Mouse (Mus musculus): ENCODE data around the gene Olfr1510. TPM values are rescaled to one million over a fixed set of nuclear protein-coding genes. Genes with fewer than 3 reads are reported as not detected.
"Not testable (repeated sequence)": the region's sequence is repeated elsewhere in the genome, so short reads cannot be mapped to it uniquely, and the experiment has no call there.

Gene Olfr1510
- not detected for polyA plus RNA-seq (2017; shearing (Covaris generic))

DNA sequence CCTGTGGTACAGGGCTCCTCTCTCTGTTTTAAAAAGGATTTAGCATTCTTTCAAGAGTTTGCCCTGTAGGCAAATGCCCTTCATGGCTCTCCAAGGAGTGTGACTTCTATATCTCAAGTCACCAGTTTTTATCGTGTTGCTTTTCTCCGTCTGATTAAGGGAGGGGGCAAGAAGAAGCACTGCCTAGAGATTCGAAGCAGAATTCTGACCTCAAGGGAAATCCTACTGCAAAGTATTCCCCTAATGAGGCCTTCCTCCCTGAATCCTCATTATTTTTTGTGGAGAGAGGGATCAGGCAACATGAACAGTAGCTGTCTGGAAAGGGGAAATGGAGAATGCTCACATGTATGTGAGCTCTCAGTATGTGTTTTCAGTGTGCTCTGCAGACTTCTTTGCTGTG is at the start of gene Olfr1510:
Gene Olfr1510 (minus strand): TSS at position 101 of the 400 bp plus-strand sequence.
- ATAC-seq: no peak

DNA sequence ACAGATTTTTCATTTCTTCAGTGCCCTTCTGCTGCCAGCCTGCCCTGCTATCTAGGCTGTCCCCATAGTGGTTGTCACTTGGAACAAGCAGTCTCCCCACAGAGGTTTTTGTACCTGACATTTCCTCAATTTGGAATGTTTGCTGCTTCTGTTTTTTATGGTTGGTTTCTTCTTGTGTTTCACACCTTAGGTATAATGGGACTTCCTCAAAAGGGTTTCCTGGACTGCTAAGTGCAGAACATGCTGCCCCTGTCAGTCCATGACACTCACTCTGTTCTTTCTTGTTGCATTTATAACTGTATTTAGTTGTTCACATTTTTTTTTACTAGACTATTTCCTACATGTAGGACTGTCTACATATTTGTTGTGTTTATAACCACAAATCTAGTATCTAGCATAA is 47.8 kb upstream of the Olfr1510 start:
- no peak for ATAC-seq

DNA sequence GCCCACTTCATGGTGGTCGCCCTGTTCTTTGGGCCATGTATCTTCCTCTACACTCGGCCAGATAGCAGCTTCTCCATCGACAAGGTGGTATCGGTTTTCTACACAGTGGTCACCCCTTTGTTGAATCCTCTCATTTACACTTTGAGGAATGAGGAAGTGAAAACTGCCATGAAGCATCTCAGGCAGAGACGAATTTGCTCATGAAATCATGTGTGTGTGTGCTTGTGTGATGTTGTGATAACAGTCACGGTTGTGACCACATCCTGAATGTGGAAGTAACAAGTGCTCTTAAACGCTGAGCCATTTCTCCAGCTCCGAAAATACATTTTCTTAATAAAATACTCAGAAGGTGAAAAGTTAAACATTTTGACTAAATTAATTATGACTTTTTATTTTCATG is 37.0 kb upstream of the Olfr1510 start:
- no peak for ATAC-seq

DNA sequence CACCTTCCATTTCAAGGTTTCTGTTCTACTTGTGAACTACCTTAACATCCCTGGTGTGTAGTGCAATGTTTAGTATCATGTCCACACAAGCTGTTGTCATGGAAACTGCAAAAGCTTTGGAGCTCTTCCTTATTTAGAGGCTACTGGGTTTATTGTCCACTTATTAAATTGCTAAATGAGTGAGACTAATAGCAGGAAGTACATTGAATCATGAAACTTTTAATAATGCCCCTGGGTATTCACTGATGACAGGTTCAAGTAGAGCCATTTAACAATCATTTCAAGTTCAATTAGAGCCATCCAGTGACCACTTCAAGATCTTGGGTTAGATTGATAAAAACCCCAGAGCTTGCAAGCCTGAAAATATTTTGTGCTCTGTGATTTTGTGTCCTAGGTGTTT is 28.5 kb upstream of the Olfr1510 start, which contains the start of gene Olfr1509:
Gene Olfr1509 (plus strand): TSS at position 301 of the 400 bp plus-strand sequence.
- ATAC-seq: no peak

DNA sequence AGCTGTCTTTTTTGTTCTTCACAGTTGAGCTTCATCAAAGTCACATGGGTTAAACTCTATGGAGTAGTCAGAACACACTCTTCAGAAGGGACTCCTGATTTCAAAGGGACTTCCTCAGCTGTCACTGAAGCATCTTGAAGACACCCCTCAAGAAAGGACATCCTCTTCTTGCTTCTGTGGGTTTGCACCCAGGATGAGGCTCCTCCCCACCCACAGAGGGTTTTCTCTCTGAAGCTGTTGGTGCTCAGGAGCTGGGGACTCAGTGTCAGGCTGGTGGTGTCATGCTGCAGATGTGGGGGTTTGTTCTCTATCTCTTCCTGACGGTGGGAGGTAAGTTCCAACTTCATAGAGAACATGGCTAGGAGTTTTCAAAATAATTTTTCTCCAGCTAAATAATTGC is 13.5 kb upstream of the Olfr1510 start:
- ATAC-seq: no peak

DNA sequence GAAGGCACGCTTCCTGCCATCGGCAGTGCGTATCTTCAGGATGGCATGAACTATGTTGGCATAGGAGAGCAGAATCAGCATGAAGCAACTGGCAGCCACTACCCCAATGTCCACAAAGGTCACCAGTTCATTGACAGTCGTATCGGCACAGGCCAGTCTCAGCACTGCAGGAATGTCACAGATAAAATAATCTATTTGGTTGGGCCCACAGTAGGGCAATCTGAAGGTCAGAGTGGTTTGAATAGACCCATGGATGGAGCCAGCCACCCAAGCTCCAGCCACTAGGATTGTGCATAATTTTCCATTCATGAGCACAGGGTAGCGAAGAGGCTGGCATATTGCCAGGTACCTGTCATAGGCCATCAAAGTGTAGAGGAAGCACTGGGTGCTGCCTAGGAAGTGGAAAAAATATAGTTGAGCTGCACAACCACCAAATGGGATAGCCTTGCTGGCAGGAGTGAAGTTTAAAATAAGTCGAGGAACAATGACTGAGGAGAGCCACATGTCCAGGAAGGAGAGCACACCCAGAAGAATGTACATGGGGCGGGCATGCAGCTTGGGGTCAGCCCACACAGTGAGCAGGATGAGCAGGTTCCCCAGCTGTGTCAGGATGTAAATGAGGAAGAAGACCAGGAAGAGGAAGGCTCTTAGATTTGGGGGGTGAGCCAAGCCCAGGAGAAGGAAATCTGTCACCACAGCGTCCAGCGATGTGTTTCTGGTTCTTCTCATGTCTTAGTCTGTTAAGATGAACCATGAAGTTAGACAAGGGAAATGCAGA is 3.8 kb downstream of the Olfr1510 start:
- not testable (repeated sequence) for ATAC-seq

DNA sequence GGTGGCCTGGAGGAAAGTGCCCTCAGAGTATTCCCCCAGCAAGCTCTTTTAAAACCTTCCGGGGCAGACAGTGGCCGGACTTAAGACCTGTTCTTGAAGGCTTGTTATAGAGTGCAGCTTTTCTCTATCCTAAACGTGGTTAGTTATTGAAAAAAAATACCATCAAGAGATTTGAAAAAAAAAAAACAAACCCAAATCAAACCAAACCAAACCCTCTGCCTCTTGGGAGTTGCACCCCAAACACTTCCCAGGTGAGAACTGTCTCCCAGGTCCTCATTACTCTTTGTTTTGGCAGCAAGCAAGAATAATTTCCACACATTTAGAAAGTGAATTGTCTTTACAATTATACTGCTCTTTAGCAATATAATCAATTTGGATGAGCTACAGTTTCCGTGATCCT is 16.9 kb downstream of the Olfr1510 start, which contains the start of gene Olfr1511:
Gene Olfr1511 (minus strand): TSS at position 101 of the 400 bp plus-strand sequence.
- ATAC-seq: no peak

DNA sequence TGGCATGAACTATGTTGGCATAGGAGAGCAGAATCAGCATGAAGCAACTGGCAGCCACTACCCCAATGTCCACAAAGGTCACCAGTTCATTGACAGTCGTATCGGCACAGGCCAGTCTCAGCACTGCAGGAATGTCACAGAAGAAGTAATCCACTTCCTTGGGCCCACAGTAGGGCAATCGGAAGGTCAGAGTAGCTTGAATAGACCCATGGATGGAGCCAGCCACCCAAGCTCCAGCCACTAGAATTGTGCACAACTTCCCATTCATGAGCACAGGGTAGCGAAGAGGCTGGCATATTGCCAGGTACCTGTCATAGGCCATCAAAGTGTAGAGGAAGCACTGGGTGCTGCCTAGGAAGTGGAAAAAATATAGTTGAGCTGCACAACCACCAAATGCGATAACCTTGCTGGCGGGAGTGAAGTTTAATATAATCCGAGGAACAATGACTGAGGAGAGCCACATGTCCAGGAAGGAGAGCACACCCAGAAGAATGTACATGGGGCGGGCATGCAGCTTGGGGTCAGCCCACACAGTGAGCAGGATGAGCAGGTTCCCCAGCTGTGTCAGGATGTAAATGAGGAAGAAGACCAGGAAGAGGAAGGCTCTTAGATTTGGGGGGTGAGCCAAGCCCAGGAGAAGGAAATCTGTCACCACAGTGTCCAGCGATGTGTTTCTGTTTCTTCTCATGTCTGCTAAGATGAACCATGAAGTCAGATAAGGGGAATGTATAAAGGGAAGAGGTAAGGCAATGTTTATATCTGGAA is 23.9 kb downstream of the Olfr1510 start:
- ATAC-seq: not testable (repeated sequence)

DNA sequence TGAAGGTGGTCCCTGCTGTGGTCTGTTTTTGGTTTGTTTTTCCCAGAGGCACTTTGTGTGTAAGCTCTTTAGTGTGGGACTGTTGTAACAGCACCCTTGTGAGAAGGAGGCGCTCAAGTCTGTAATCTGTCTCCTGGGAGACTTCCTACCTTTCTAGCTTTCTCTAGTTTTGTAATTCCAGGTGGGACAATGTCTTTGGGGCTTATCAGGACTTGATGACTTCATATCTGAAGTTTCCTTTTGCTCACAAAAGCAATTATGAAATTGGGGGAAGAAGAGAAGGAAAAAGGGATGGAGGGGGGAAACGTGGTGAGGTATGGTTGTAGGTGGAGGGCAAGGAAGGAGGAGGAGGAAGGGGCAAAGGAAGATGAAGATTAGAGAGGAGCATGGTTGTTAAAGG is 35.1 kb downstream of the Olfr1510 start, which contains the start of gene Olfr1512:
Gene Olfr1512 (minus strand): TSS at position 101 of the 400 bp plus-strand sequence.
- ATAC-seq: no peak

DNA sequence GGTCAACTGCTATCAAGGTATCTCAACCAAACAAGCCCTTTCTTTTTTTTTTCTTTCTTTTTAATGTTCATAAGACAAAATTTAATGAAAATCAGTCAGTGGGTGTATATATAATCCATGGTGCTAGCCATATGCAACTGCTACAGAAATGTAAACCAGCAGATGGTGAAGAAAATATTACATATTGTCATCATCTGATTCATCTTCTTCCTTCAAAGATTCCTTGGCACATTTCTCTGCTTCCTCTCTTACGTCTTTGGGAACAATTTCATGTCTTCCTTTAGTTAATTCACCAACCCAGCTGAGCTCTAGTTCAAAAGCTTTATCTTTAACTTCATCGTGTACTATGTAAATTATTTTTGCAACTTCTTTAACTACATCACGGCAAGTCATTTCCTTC is 45.4 kb downstream of the Olfr1510 start:
- no peak for ATAC-seq

Other genes with a start within 250 kb of the Olfr1510 start
- 10 to 100 TPM; 46.7 to 52.4 TPM for gene Supt16, start 217.0 kb downstream of the Olfr1510 start, polyA plus RNA-seq (2017; shearing (Covaris generic))
- gene Chd8, start 156.6 kb downstream of the Olfr1510 start, polyA plus RNA-seq (2017; shearing (Covaris generic)): 10 to 100 TPM; 58.3 to 58.5 TPM
- gene Tox4, start 135.2 kb downstream of the Olfr1510 start, polyA plus RNA-seq (2017; shearing (Covaris generic)): 10 to 100 TPM; 66.0 to 76.9 TPM
- gene Rab2b, start 134.8 kb downstream of the Olfr1510 start, polyA plus RNA-seq (2017; shearing (Covaris generic)): 10 to 100 TPM; 14.5 to 17.3 TPM
- 10 to 100 TPM; 32.3 to 33.8 TPM for gene Mettl3, start 109.2 kb downstream of the Olfr1510 start, polyA plus RNA-seq (2017; shearing (Covaris generic))
- 1 to 10 TPM; 2.9 to 4.1 TPM for gene Sall2, start 85.6 kb downstream of the Olfr1510 start, polyA plus RNA-seq (2017; shearing (Covaris generic))
- gene Olfr1513, start 58.0 kb downstream of the Olfr1510 start, polyA plus RNA-seq (2017; shearing (Covaris generic)): under 1 TPM in 1 of 2 experiments, not detected in 1; 0.12 TPM
- gene Olfr1512, start 35.2 kb downstream of the Olfr1510 start, polyA plus RNA-seq (2017; shearing (Covaris generic)): not detected
- not detected for gene Olfr1511, start 17.0 kb downstream of the Olfr1510 start, polyA plus RNA-seq (2017; shearing (Covaris generic))
- gene Olfr1509, start 28.6 kb upstream of the Olfr1510 start, polyA plus RNA-seq (2017; shearing (Covaris generic)): not detected
- not detected for gene Olfr1508, start 53.1 kb upstream of the Olfr1510 start, polyA plus RNA-seq (2017; shearing (Covaris generic))
- under 1 TPM in 1 of 2 experiments, not detected in 1; 0.81 TPM for gene Olfr1507, start 81.4 kb upstream of the Olfr1510 start, polyA plus RNA-seq (2017; shearing (Covaris generic))

Data from activated CD4-positive, CD25-positive, alpha-beta regulatory T cell, adult 4 months (primary cell).